18 mouse cellular contexts compared by ENCODE assay signal in the genomic region with DNA sequence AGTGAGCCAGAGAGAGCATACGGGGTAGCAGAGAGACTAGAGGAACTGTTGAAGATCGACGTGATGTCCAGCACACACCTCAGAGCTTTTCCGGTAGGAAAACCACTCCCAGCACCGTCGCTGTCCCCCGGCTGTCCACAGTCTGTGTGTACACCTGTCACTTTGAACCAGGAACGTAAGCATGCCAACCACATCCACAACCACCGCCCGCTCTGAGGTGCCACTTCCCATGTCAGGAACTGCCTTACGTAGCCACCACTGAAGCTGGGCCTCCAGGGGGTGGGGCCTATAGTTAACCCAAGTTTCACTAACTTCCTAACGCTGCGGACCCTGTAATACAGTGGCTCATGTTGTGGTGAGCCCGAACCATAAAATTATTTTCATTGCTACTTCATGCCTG. TPM values are rescaled to one million over a fixed set of nuclear protein-coding genes. Genes with fewer than 3 reads are reported as not detected.
A peak's percentile ranks its signal among the peaks of the same experiment; 100 is the strongest.
DNase-seq lines count a peak whose midpoint lies in the region; ATAC-seq and TF ChIP-seq lines count a peak whose summit lies in the region.
"Had no signal": no experiment of that assay in that cellular context is flagged by ENCODE, and none has a peak within 500 bp of the region (broad histone marks: within the 10 kb centered on the region; RNA-seq: fewer than 3 reads in every experiment).

No protein-coding gene starts in this region.

- intact Hi-C loops in heart, postnatal 25 days (cut with DNase I) = no loop called here
- intact Hi-C loops in left cerebral cortex, postnatal 25 days (cut with DNase I) = no loop called here

- no peak for TF ChIP-seq CTCF in heart, postnatal 0 days (IDR thresholded peaks at IDR 0.05; ENCODE audit: low read depth)

- H3K36me3 ChIP-seq in heart, postnatal 0 days (replicated peaks; ENCODE audit: control insufficient read depth, insufficient read depth, low read length) = no peaks in the 10 kb centered on the region
- H3K36me3 ChIP-seq in forebrain, embryonic 12.5 days (replicated peaks) = no peaks in the 10 kb centered on the region
- H3K36me3 ChIP-seq: embryonic facial prominence, embryonic 10.5 days; forebrain, embryonic 10.5 days; hindbrain, embryonic 15.5 days; kidney, embryonic 15.5 days had no signal

- H3K4me3 ChIP-seq in heart, postnatal 0 days (ENCODE audit: low read depth, low read length) = 0 out of 2 replicates have a peak overlapping the region, but pooled peaks have one; percentile 2
- H3K4me3 ChIP-seq in forebrain, embryonic 12.5 days (replicated peaks) = no peak overlapping the region
- H3K4me3 ChIP-seq: embryonic facial prominence, embryonic 10.5 days; forebrain, embryonic 10.5 days; hindbrain, embryonic 15.5 days; kidney, embryonic 15.5 days had no signal

- no peak for ATAC-seq in heart, postnatal 0 days (ENCODE audit: insufficient read depth, low read depth)
- ATAC-seq in hematopoietic stem cell, adult 5-6 weeks (replicated peaks in 1 of 2; ENCODE audit: insufficient read depth in 1 of 2, low FRiP score in 2 of 2, low TSS enrichment in 1 of 2, low read depth in 1 of 2, poor library complexity in 2 of 2, severe bottlenecking in 2 of 2) = peak; percentile 83 to 84
- peak; percentile 71 for ATAC-seq in megakaryocyte progenitor cell, adult 5-6 weeks (replicated peaks; ENCODE audit: poor library complexity)
- no peak for ATAC-seq in forebrain, embryonic 12.5 days (ENCODE audit: low FRiP score)

- H3K27me3 ChIP-seq in heart, postnatal 0 days (ENCODE audit: control insufficient read depth, insufficient read depth, low read length) = no peaks in the 10 kb centered on the region
- H3K27me3 ChIP-seq in forebrain, embryonic 12.5 days = no peaks in the 10 kb centered on the region
- H3K27me3 ChIP-seq: hindbrain, embryonic 15.5 days; kidney, embryonic 15.5 days had no signal

- peak overlapping the region; percentile 33; the same call in 1 of the 2 replicates for H3K4me2 ChIP-seq in heart, postnatal 0 days (ENCODE audit: low read depth, low read length)
- H3K4me2 ChIP-seq in forebrain, embryonic 12.5 days = no peak overlapping the region
- H3K4me2 ChIP-seq: hindbrain, embryonic 15.5 days; kidney, embryonic 15.5 days had no signal

- peaks cover 18% of the 10 kb centered on the region; the same call in 1 of the 2 replicates for H3K4me1 ChIP-seq in heart, postnatal 0 days (ENCODE audit: control insufficient read depth, insufficient read depth)
- peaks cover 6% of the 10 kb centered on the region; the same call in 1 of the 2 replicates for H3K4me1 ChIP-seq in forebrain, embryonic 12.5 days

- no peak overlapping the region for H3K9ac ChIP-seq in heart, postnatal 0 days (replicated peaks; ENCODE audit: low read depth, low read length)
- no peak overlapping the region for H3K9ac ChIP-seq in forebrain, embryonic 12.5 days
- H3K9ac ChIP-seq: hindbrain, embryonic 15.5 days; kidney, embryonic 15.5 days had no signal

- no peak for TF ChIP-seq EP300 in heart, postnatal 0 days (IDR thresholded peaks at IDR 0.05; ENCODE audit: low read depth)

- H3K9me3 ChIP-seq in heart, postnatal 0 days (replicated peaks; ENCODE audit: control insufficient read depth, low read length) = peaks cover 10% of the 10 kb centered on the region; the same call in 1 of the 2 replicates
- no peaks in the 10 kb centered on the region for H3K9me3 ChIP-seq in forebrain, embryonic 12.5 days
- H3K9me3 ChIP-seq: embryonic facial prominence, embryonic 10.5 days; forebrain, embryonic 10.5 days; hindbrain, embryonic 15.5 days; kidney, embryonic 15.5 days had no signal

- peak overlapping the region; percentile 28; the same call in 1 of the 2 replicates for H3K27ac ChIP-seq in heart, postnatal 0 days (ENCODE audit: low read depth)
- no peak overlapping the region for H3K27ac ChIP-seq in forebrain, embryonic 12.5 days
- H3K27ac ChIP-seq: embryonic facial prominence, embryonic 10.5 days; forebrain, embryonic 10.5 days; hindbrain, embryonic 15.5 days; kidney, embryonic 15.5 days; macrophage had no signal

- 54% methylated on average over 14 of the region's 14 CpGs for WGBS in heart, postnatal 0 days
- WGBS in forebrain, embryonic 12.5 days = 93% methylated on average over 14 of the region's 14 CpGs

- DNase-seq in heart, postnatal 0 days (ENCODE audit: low spot score) = no peak
- no peak for DNase-seq in heart, postnatal 25 days (ENCODE audit: low spot score)
- DNase-seq in thymus, postnatal 36 days = peak; percentile 38 to 66
- DNase-seq in left cerebral cortex, postnatal 25 days (ENCODE audit: low spot score in 2 of 2) = no peak
- DNase-seq in right cerebral cortex, postnatal 14 days = no peak
- DNase-seq: cerebellum, adult 9-10 months; layer of hippocampus, adult 9-11 months had no signal

RNA-seq across cellular contexts. Expression of gene Rhoq, which starts 4.9 kb away (rescaled TPM):
- total RNA-seq in heart, postnatal 0 days (2014; rRNA removed; ENCODE audit: low replicate concordance) = 67.4 and 74.6 TPM in 2 replicates
- 17.6 and 18.7 TPM in 2 replicates for polyA plus RNA-seq in heart, postnatal 0 days (2015; fragmentation: Nextera tagmentation; extraction: Ambion mirVana)
- total RNA-seq in heart, postnatal 25 days (2021) = 100 to 1,000 TPM; 140 to 159 TPM
- 12.7 and 15.2 TPM in 2 replicates for total RNA-seq in hematopoietic stem cell, adult 5-6 weeks (2017)
- total RNA-seq in megakaryocyte progenitor cell, adult 5-6 weeks (2015) = 2.4 and 4.5 TPM in 2 replicates
- total RNA-seq in megakaryocyte progenitor cell, adult 5-6 weeks (2017) = 1.9 and 3.8 TPM in 2 replicates
- 10 to 100 TPM; 29.5 to 43.8 TPM for total RNA-seq in left cerebral cortex, postnatal 25 days (2021)
- 8.8 and 10.8 TPM in 2 replicates for polyA plus RNA-seq in forebrain, embryonic 12.5 days (2016; fragmentation: Nextera tagmentation; extraction: Ambion mirVana)

RNA-seq across cellular contexts. Expression of gene Atp6v1e2, which starts 10.3 kb away (rescaled TPM):
- not detected in 2 replicates for total RNA-seq in heart, postnatal 0 days (2014; rRNA removed; ENCODE audit: low replicate concordance)
- polyA plus RNA-seq in heart, postnatal 0 days (2015; fragmentation: Nextera tagmentation; extraction: Ambion mirVana) = not detected in 2 replicates
- total RNA-seq in heart, postnatal 25 days (2021) = not detected
- not detected in 2 replicates for total RNA-seq in hematopoietic stem cell, adult 5-6 weeks (2017)
- not detected in 2 replicates for total RNA-seq in megakaryocyte progenitor cell, adult 5-6 weeks (2015)
- total RNA-seq in megakaryocyte progenitor cell, adult 5-6 weeks (2017) = not detected in 2 replicates
- under 1 TPM in 1 of 2 experiments, not detected in 1; 0.37 TPM for total RNA-seq in left cerebral cortex, postnatal 25 days (2021)
- not detected in 2 replicates for polyA plus RNA-seq in forebrain, embryonic 12.5 days (2016; fragmentation: Nextera tagmentation; extraction: Ambion mirVana)
- total RNA-seq: ES-E14; gastrocnemius, adult 8-10 months had no signal
- polyA plus RNA-seq: embryonic facial prominence, embryonic 10.5 days; forebrain, embryonic 10.5 days; kidney, embryonic 15.5 days; limb, embryonic 14.5 days; macrophage had no signal

RNA-seq across cellular contexts. Expression of gene Tmem247, which starts 40.8 kb away (rescaled TPM):
- not detected in 2 replicates for total RNA-seq in heart, postnatal 0 days (2014; rRNA removed; ENCODE audit: low replicate concordance)
- not detected in 2 replicates for polyA plus RNA-seq in heart, postnatal 0 days (2015; fragmentation: Nextera tagmentation; extraction: Ambion mirVana)
- total RNA-seq in heart, postnatal 25 days (2021) = not detected
- total RNA-seq in hematopoietic stem cell, adult 5-6 weeks (2017) = not detected in 2 replicates
- not detected in 2 replicates for total RNA-seq in megakaryocyte progenitor cell, adult 5-6 weeks (2015)
- not detected in 2 replicates for total RNA-seq in megakaryocyte progenitor cell, adult 5-6 weeks (2017)
- not detected for total RNA-seq in left cerebral cortex, postnatal 25 days (2021)
- not detected in 2 replicates for polyA plus RNA-seq in forebrain, embryonic 12.5 days (2016; fragmentation: Nextera tagmentation; extraction: Ambion mirVana)
- total RNA-seq: ES-E14; gastrocnemius, adult 8-10 months had no signal
- polyA plus RNA-seq: embryonic facial prominence, embryonic 10.5 days; forebrain, embryonic 10.5 days; hindbrain, embryonic 15.5 days; kidney, embryonic 15.5 days; limb, embryonic 14.5 days; macrophage had no signal

Comparison
In these comparisons a context has a peak if more than half of its experiments do, and no peak if none do; other contexts are left out.
1. ATAC-seq: peak in hematopoietic stem cell, adult 5-6 weeks (2 of 2) and megakaryocyte progenitor cell, adult 5-6 weeks (single experiment); none in heart, postnatal 0 days (single experiment) and forebrain, embryonic 12.5 days (single experiment).
2. DNase-seq: peak in thymus, postnatal 36 days (2 of 2); none in heart, postnatal 0 days (single experiment), heart, postnatal 25 days (single experiment), left cerebral cortex, postnatal 25 days (0 of 2) and right cerebral cortex, postnatal 14 days (single experiment).